Mouse (Mus musculus): ENCODE measurements around the gene Als2cl. TPM values are rescaled to one million over a fixed set of nuclear protein-coding genes. Genes with fewer than 3 reads are reported as not detected.

The Als2cl gene
- polyA plus RNA-seq, 1 experiment from 2014 or later: 1.5 TPM

DNA sequence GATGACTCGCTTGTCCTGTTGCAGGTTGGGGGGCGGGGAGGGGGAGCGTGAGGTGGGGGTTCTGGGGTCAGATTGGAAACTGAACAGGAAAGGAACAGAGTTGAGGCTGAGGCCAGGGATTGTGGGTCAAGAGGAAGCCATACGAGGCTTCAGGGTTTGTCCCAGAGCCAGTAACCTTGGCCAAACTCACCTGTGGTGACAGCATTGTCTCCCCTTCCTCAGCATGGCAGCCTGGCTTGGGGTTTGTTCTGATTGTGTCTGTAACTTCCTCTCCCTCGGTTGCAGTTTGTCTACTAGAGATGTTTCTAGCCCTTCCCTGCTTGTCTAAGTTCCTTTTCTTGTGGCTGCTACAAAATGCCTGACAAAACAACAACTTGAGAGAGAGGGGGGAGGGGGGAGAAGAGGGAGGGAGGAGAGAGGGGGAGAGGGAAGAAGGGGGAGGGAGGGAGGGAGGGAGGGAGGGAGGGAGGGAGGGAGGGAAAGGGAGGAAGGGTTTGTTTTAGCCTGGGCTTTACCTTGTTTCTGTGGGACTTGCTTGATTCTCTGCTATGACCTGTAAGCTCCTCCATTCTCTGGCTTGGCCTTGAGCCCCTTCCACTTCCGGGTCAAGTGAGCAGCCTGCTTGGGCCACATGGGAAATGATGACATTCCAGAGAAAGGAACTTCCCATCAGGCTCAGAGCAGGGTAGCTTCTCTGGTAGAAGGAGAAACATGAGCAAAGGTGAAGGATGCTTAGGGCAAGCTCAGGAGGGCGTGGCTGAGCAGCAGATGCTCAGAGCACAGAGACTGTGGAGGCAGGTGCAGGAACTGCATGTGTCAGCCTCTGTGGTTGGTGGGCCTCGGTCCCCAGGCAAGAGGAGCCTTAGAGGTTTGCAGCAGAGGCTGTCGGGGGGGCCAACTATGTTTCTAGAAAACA lies 8.0 kb downstream of the Als2cl start:
- WGBS: 67% methylated on average over 9 of the region's 9 CpGs
- Histone ChIP-seq H3K9me3 (replicated peaks) (no peaks in the 10 kb centered on the region; the same call in 1 of the 2 replicates), H3K27ac (no peak overlapping the region), H3K4me3 (no peak overlapping the region), H3K4me1 (no peaks in the 10 kb centered on the region), H3K27me3 (peaks cover 10% of the 10 kb centered on the region), H3K4me2 (replicated peaks) (no peak overlapping the region), H3K36me3 (no peaks in the 10 kb centered on the region), H3K9ac (no peak overlapping the region)
- no peak for ATAC-seq (ENCODE audit: low FRiP score)

DNA sequence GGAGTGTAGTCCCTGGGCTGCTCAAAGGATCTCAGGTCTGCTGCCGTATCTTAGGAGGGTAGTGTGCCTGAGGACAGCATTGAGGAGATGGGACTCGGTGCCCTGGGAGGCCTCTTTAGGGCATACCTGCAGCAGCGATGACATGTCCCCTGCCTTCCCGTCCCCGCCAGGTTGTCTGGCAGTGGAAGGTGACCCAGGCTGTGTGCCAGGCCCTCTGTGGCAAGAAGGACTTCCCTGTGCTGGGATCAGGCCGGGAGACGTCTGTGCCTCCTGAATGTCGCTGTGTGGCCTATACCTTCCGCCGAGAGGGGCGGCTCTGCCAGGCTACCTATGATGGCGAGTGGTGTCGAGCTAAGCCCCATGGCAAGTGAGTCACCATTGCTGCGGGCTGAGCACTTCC lies 9.3 kb downstream of the Als2cl start:
- Histone ChIP-seq H3K27ac (no peak overlapping the region), H3K4me1 (no peaks in the 10 kb centered on the region), H3K27me3 (peaks cover 10% of the 10 kb centered on the region), H3K4me2 (replicated peaks) (no peak overlapping the region), H3K4me3 (no peak overlapping the region), H3K9ac (no peak overlapping the region), H3K36me3 (no peaks in the 10 kb centered on the region), H3K9me3 (replicated peaks) (no peaks in the 10 kb centered on the region; the same call in 1 of the 2 replicates)
- ATAC-seq (ENCODE audit: low FRiP score): no peak
- WGBS: 92% methylated on average over 14 of the region's 14 CpGs

DNA sequence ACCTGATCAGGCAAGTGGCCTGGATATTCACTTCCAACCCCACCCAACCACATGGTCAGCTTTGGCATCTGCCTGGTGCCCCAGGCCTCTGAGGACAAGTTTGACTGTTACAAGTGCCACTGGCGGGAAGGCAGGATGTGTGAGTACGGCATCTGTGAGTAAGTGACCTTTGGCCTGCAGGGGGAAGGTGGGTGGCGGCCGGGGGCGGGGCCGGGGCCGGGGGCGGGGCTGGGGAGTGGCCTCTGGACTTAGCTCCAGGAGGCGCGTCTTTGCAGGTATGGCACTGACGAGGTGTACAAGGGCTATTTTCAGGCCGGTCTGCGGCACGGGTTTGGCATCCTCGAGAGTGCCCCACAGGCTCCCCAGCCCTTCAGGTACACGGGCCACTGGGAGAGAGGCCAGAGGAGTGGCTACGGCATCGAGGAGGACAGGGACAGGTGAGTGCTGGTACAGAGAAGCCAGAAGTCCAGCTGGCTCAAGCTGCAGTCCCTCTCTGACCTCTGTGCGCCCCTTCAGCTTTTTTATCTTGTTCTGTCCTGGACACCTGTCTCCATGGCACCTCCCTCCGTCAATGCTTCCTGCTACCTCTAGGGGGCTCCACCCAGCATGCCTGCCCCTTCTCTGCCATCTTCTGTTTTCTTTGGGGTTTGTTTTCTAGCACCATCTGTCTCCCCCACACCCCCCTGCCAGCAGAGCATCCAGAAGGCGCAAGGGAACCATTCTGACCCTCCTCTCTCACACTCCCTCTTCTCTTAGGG lies 10.5 kb downstream of the Als2cl start:
- ATAC-seq (ENCODE audit: low FRiP score): no peak
- Histone ChIP-seq H3K4me2 (replicated peaks) (no peak overlapping the region), H3K27ac (no peak overlapping the region), H3K4me3 (no peak overlapping the region), H3K27me3 (peaks cover 19% of the 10 kb centered on the region), H3K9ac (no peak overlapping the region), H3K4me1 (no peaks in the 10 kb centered on the region), H3K36me3 (no peaks in the 10 kb centered on the region), H3K9me3 (replicated peaks) (no peaks in the 10 kb centered on the region; the same call in 1 of the 2 replicates)
- WGBS: 16% methylated on average over 21 of the region's 21 CpGs

DNA sequence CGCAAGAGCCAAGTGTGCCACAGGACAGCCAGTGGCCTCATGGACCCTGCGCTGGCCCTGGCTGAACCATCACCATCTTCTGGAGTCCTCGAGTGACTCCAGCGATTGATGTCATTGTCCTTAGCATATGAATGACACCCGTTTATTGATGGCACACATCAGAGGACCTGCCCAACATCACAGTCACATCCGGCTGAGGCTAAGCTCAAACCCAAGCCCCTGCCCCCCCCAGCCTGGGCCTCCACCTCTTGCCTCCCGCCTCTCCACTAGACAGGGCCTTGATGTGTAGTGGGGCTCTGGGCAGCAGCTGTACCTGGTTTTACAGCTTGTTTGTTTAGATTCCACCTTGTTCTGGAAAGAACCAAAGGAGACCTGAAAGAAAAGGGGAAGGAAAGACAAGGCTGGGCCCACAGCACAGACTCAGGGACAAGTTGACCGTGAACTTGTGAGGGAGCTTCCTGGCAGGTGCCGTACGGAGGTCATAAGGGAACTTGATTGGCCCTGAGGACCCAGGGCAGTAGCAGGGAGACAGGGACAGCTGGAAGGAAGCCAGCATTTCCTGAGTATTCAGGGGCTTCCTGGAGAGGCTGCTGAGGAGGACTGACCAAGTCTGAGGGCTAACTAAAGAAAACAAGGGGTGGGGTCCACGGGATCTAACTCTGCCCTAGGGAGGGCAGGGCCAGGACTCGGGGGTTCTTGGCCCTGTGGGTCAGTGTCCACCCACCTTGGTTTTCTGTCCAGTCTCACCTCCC lies 11.6 kb downstream of the Als2cl start:
- Histone ChIP-seq H3K27ac (no peak overlapping the region), H3K9ac (no peak overlapping the region), H3K36me3 (no peaks in the 10 kb centered on the region), H3K9me3 (replicated peaks) (no peaks in the 10 kb centered on the region; the same call in 1 of the 2 replicates), H3K4me1 (peaks cover 8% of the 10 kb centered on the region; the same call in 1 of the 2 replicates), H3K4me2 (replicated peaks) (no peak overlapping the region), H3K27me3 (peaks cover 19% of the 10 kb centered on the region), H3K4me3 (no peak overlapping the region)
- ATAC-seq (ENCODE audit: low FRiP score): no peak
- 74% methylated on average over 12 of the region's 12 CpGs for WGBS

DNA sequence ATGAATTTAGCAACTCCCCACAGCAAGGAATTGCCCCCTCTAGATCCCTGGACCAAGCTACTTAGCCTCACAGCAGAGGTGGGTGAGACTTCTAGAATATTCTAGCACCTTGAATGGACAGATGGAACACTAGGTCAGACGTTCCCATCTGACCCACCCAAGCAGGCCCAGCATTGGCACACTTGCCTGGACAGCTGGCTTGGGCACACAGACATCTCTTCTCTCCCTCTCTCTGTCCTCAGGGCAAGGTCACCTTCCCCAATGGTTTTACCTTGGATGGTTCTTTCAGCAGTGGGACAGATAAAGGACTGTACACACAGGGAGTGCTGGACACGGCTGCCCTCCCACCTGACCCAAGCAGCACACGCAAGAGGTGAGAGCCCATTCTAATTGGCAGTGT lies 12.9 kb downstream of the Als2cl start:
- no peak for ATAC-seq (ENCODE audit: low FRiP score)
- Histone ChIP-seq H3K4me1 (peaks cover 13% of the 10 kb centered on the region; the same call in 1 of the 2 replicates), H3K27me3 (peaks cover 22% of the 10 kb centered on the region), H3K4me2 (replicated peaks) (no peak overlapping the region), H3K9ac (no peak overlapping the region), H3K4me3 (no peak overlapping the region), H3K9me3 (replicated peaks) (no peaks in the 10 kb centered on the region; the same call in 1 of the 2 replicates), H3K36me3 (no peaks in the 10 kb centered on the region), H3K27ac (no peak overlapping the region)
- WGBS: 92% methylated on average over 3 of the region's 3 CpGs

DNA sequence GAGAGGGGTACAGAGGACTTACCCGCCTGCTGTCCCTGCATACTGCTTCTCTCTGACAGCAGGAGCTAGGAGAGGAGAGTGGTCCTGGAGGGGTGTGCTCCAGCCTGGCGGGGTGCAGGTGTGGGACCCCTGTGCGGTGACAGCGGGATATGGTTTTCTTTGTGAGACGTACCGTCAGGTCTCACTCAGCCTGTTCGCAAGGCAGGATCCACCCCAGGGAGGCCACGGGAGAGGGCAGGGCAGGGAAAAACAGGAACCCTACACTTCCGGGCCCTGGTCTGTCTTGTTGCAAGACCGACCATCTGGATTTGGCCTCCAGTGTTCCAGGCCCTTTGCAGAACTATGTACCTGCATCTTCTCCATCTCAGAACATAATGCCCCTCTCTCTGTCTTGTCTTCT lies 13.8 kb downstream of the Als2cl start:
- no peak overlapping the region for H3K9ac ChIP-seq
- H3K4me1 ChIP-seq: peaks cover 13% of the 10 kb centered on the region; the same call in 1 of the 2 replicates
- no peaks in the 10 kb centered on the region; the same call in 1 of the 2 replicates for H3K9me3 ChIP-seq (replicated peaks)
- H3K27me3 ChIP-seq: peaks cover 26% of the 10 kb centered on the region
- no peak overlapping the region for H3K27ac ChIP-seq
- WGBS: 68% methylated on average over 10 of the region's 10 CpGs
- H3K4me3 ChIP-seq: no peak overlapping the region
- no peaks in the 10 kb centered on the region for H3K36me3 ChIP-seq
- ATAC-seq (ENCODE audit: low FRiP score): no peak
- H3K4me2 ChIP-seq (replicated peaks): no peak overlapping the region

DNA sequence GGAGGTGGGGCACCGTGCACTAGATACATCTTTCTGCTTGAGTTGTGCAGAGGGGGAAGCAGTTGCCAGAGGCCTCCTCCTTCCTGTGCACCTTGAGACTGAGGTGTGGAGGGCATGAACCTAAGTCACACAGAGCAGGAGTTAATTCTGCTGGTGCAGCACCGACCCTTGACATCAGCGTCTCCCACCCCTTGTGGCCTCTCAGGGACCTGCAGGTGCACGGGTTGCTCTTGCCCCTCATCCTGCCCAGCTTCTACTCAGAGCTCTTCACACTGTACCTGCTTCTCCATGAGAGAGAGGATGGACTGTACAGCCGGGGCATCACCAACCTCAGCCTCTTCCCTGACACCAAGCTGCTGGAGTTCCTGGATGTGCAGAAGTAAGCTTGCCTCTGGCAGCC lies 15.8 kb downstream of the Als2cl start:
- Histone ChIP-seq H3K27me3 (peaks cover 24% of the 10 kb centered on the region), H3K4me1 (peaks cover 13% of the 10 kb centered on the region; the same call in 1 of the 2 replicates), H3K27ac (no peak overlapping the region), H3K4me2 (replicated peaks) (no peak overlapping the region), H3K36me3 (no peaks in the 10 kb centered on the region), H3K9me3 (replicated peaks) (no peaks in the 10 kb centered on the region), H3K9ac (no peak overlapping the region), H3K4me3 (no peak overlapping the region)
- 56% methylated on average over 5 of the region's 5 CpGs for WGBS
- no peak for ATAC-seq (ENCODE audit: low FRiP score)

DNA sequence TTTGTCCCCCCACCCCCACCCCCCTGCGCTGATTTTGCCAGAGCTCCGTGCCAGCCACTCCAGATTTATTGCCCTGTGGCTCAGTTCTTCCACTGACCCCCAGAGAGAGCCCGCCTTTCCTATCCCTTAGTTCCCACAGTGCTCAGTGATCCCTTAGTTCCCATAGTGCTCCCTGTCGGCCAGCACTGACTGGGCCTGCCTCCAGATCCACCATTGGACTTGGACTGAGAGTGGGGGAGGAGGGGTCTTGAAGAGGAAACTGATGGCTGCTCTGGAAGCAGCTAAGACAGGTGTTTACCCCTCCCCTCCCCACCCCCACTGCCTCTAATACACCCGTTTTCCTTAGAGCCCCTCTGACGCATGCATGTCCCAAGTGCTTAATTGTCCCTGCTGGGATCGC lies 16.3 kb downstream of the Als2cl start:
- 14% methylated on average over 7 of the region's 7 CpGs for WGBS
- Histone ChIP-seq H3K4me1 (peaks cover 13% of the 10 kb centered on the region; the same call in 1 of the 2 replicates), H3K4me2 (replicated peaks) (peak overlapping the region; percentile 23), H3K27ac (no peak overlapping the region), H3K9ac (no peak overlapping the region), H3K27me3 (peaks cover 19% of the 10 kb centered on the region), H3K4me3 (no peak overlapping the region), H3K9me3 (replicated peaks) (no peaks in the 10 kb centered on the region), H3K36me3 (no peaks in the 10 kb centered on the region)
- no peak for ATAC-seq (ENCODE audit: low FRiP score)

DNA sequence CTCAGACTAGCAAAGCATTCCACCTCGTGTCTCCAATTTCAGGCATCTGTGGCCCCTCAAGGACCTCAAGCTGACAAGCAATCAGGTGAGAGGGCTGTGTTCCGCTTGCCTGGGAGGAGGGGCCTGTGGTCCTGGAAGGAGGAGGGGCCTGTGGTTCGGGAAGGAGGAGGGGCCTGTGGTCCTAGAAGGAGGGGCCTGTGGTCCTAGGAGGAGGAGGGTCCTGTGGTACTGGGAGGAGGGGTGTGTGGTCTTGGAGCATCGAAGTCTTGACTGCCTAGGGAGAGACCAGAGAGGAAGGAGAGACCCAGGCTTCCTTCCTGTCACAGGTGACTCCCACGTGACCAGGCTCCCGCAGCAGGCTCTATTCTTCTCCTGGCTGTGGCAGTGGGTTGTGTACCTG lies 16.9 kb downstream of the Als2cl start:
- ATAC-seq (ENCODE audit: low FRiP score): no peak
- H3K4me2 ChIP-seq (replicated peaks): peak overlapping the region; percentile 23
- no peak overlapping the region for H3K27ac ChIP-seq
- H3K4me1 ChIP-seq: peaks cover 13% of the 10 kb centered on the region; the same call in 1 of the 2 replicates
- H3K4me3 ChIP-seq: no peak overlapping the region
- H3K9me3 ChIP-seq (replicated peaks): no peaks in the 10 kb centered on the region
- peaks cover 19% of the 10 kb centered on the region for H3K27me3 ChIP-seq
- no peak overlapping the region for H3K9ac ChIP-seq
- WGBS: 14% methylated on average over 6 of the region's 6 CpGs
- no peaks in the 10 kb centered on the region for H3K36me3 ChIP-seq

DNA sequence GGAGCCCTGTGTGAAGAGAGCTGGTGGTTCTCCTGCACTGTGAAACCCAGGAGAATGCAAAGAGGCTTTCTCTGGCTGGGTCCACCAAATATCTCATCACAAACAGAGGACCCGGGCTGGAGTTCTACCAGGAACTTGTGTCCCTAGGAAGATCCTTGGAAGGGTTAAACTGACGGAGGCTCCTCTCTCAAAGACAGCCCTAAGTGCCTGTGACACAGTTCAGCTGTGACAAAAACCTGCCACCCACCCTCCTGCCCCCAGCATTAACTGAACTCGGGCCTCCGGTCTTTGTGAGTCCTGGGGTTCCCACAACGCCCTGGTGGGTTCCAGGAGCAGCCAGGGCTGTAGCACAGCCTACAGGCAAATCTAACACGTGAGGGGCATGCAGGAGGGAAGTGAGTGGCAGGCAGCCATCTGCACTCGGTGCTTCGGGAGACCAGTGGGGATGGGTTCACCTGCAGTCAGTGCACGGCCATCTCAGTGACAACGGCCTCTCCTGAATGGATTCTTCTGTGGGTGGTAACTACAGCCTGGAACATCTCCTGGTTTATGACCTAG lies 19.9 kb downstream of the Als2cl start:
- H3K4me3 ChIP-seq: no peak overlapping the region
- ATAC-seq (ENCODE audit: low FRiP score): no peak
- no peaks in the 10 kb centered on the region for H3K36me3 ChIP-seq
- H3K27me3 ChIP-seq: peaks cover 10% of the 10 kb centered on the region
- 59% methylated on average over 10 of the region's 10 CpGs for WGBS
- H3K9ac ChIP-seq: no peak overlapping the region
- peaks cover 13% of the 10 kb centered on the region; the same call in 1 of the 2 replicates for H3K4me1 ChIP-seq
- no peak overlapping the region for H3K27ac ChIP-seq
- no peak overlapping the region for H3K4me2 ChIP-seq (replicated peaks)
- H3K9me3 ChIP-seq (replicated peaks): no peaks in the 10 kb centered on the region

DNA sequence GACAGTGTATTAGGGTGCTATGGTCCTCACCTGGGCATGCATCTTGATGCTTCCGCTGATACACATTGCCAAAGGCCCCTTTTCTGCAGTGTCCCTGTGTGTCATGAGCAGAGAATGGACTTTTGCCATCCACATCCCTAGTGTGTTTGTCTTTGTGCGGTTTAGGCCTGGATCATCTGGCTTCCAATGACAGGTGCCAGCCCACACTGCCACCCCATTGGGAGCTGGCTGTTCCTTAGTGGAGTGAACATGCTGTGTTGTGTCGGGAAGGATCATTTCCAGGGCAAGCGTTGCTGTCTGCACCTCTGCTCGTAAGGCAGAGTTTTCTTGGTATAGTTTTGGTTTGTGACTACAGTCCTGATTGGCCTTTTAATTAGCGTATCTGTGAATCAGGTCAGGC lies 21.5 kb downstream of the Als2cl start:
- ATAC-seq (ENCODE audit: low FRiP score): no peak
- Histone ChIP-seq H3K9ac (no peak overlapping the region), H3K27ac (no peak overlapping the region), H3K27me3 (peaks cover 7% of the 10 kb centered on the region; the same call in 1 of the 2 replicates), H3K4me3 (no peak overlapping the region), H3K9me3 (replicated peaks) (no peaks in the 10 kb centered on the region), H3K4me2 (replicated peaks) (no peak overlapping the region), H3K4me1 (peaks cover 5% of the 10 kb centered on the region; the same call in 1 of the 2 replicates), H3K36me3 (no peaks in the 10 kb centered on the region)
- 87% methylated on average over 6 of the region's 6 CpGs for WGBS

All from hindbrain, embryonic 12.5 days (tissue).